Mouse (Mus musculus): ENCODE results near the gene Aebp1.

DNA sequence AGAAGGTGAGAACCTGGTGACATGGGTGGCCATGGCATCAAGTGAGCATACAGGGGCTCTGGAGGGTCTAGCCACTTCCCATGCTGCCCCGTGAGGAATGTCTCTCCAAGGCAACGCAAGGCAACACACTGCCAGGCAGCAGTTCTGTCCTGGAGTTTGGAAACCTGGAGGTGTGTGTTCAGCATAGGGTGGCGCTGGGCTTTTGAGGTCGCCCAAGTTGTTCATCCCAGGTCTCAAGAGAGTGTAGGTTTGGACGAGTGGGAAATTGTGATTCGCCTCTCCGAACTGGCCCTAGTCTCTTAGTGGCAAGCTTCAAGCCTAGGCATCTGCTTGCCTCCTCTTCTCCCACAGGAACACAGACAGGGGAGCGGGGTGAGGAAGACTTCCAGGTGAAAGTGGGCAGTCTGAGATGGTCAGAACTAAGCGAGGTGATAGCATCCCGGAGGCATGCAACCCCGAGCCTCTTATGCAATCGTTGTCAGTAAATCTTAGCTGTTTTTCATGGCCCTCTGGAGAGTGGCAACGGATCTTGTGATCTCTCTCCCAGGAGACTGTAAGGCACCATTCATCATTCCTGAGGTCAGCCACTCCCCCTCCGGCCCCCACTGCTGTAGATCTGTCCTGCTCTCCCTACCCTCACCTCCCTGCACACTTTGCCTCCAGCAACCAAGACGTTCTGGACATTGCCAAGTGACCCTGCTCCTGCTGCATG is 803 bp downstream of the Aebp1 start:
- TF ChIP-seq CTCF (conservative IDR thresholded peaks at IDR 0.05; ENCODE audit: low read length) (no peak), POU5F1 (IDR thresholded peaks at IDR 0.05; ENCODE audit: borderline replicate concordance, low read length) (no peak)

Data from E14TG2a.4 (cell line).